Mouse (Mus musculus) colon, adult 2 months (tissue): Measurements from ENCODE around the gene 1700016H13Rik. TPM values are rescaled to one million over a fixed set of nuclear protein-coding genes. Genes with fewer than 3 reads are reported as not detected.

ENCODE experiments used
- polyA plus RNA-seq: library from polyadenylated mRNA; depleted of rRNA; stranded (reverse); fragments of >200 nt; gene quantifications from 2 replicates; pipeline ENCODE4 v1.2.3, GENCODE M21; 2012; rRNA removed

1700016H13Rik gene
- polyA plus RNA-seq = 0.34 TPM in 1 of 2 replicates, not detected in the other

DNA sequence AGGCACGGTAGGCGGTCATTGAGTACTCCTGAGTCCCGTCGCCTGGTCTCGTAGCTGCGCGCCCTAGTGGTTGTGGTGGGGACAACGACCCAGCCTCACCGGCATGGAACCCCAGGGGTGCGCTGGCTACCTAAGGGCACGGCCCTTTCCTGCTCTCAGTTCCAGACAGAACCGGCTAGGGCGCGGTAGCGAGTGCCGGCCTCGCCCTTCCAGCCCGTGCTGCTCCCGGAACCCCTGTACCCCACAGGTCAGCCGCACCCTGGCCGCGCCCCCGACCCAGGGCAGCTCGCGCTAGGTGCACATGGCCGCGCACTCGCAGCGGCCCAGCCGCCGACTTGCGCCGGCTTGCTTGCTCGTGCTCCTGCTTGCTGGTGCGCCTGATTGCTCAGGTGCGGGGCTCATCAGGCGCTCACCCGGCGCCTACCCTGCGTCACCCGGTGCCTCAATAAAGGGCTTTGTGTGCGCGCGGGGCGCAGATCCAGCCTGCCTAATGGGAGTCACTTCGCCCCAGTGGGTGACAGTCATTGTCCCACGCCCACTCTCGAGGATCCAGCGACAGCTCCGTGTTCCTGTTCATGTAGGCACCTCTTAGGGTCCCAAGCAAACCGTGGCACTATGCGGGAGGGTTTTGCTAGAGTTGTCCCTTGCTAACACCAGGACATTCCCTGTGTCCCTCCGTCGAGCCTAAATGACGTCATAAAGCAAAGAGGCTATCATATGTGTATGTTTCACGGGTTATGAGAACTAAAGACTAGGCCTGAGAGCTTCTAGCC lies at the start of gene 1700016H13Rik:
Gene 1700016H13Rik, minus strand, starts transcription at position 665 of the 773 bp plus-strand sequence.

DNA sequence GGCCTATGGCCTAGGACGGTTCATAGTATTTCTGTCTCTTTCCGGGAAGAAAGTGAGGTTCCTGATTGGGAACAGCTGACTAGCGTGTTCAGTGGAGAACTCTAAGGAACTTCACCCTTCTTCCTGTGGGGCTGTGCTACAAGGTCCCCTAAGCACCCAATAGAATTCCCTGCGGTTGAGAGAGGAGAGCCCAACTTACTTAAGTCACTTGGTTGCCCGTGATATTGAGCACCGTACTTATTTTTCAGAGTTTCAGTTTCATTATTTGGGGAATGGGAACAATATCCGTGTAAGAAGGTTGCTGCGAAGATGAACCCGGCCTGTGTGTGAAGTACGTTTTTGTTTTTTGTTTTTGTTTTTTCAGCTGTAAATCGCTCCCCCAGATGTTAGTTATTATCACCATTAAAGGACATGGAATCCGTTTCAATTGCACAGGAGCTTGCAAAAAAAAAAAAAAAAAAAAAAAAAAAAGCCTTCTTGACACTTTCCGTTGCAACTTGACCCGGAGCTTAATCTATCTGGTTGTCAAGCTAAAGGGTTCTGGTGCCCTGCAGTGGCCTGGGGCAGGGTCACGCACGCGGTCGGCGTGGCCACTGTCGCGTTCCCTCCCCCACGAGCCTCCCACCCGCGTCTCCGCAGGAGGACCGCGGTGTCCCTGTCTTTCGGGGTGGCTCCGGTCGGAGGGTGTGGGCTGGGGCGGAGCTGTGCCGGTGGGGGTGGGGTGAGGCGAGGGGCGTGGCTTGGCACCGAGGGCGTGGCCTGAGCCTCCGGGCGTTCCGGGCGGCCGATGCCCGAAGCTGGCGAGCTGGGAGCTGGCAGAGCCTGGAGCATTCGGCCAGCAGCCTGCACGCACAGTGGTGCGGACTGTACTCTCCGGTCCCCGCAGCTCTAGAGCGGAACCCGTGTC lies 36.1 kb upstream of the 1700016H13Rik start, which contains the start of gene Aff1:
Gene Aff1, plus strand, starts transcription at position 751 of the 907 bp plus-strand sequence.

DNA sequence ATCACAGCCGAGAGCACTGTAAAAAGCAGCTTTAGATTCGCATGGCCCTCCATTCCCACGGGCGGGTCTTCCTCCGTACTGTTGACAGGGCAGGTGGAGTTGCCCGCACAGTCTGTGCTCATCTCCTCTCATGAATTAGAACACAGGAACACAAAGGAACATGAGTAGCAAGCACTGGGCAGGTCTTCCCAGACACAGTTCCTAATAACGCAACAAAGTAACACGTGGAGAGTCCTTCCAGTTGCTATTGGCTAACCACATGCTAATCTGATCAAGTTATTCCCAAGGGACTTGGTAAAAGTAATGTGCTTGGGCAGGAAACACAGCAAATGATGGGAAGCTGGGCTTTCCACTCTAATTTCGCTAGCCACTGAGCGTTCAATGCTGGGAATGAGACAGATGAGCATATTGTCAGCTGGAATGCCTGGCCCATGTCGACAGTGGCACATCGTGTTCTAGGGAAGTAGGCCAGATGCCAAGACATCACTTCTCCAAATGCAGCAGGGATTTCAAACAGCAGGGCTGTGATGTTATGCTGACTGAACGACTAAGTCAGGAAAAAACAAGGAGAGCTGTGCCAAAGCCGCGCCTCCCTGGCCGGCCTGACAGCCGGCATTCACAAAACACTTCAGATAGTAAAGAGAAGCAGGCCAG lies 26.6 kb downstream of the 1700016H13Rik start, which contains the start of gene Slc10a6:
Gene Slc10a6, minus strand, starts transcription at position 293 of the 654 bp plus-strand sequence.

Other genes with a start within 250 kb of the 1700016H13Rik start
- 6.8 and 7.6 TPM in 2 replicates for gene Ptpn13, start 230.8 kb downstream of the 1700016H13Rik start, polyA plus RNA-seq
- gene Slc10a6, start 26.6 kb downstream of the 1700016H13Rik start, polyA plus RNA-seq = 0.58 and 1.1 TPM in 2 replicates
- 8.0 and 11.4 TPM in 2 replicates for gene Aff1, start 36.4 kb upstream of the 1700016H13Rik start, polyA plus RNA-seq